Mouse (Mus musculus) ES-Bruce4 (cell line): ENCODE results near the gene Clk1. TPM values are rescaled to one million over a fixed set of nuclear protein-coding genes. Genes with fewer than 3 reads are reported as not detected.

ENCODE experiments used
- H3K27ac ChIP-seq: 2 replicates; pipeline ENCODE4 v1.5.1; 2012; ENCODE audit warnings: low read length, inconsistent platforms; ENCODE audit not compliant: insufficient read depth
- H3K27me3 ChIP-seq: 2 replicates; pipeline ENCODE4 v1.6.1; 2012; ENCODE audit warnings: mild to moderate bottlenecking, low read length, inconsistent platforms; ENCODE audit not compliant: control insufficient read depth, poor library complexity, insufficient read depth, severe bottlenecking
- H3K36me3 ChIP-seq: 2 replicates; pipeline ENCODE4 v1.6.1; 2012; ENCODE audit warnings: inconsistent platforms, mild to moderate bottlenecking, low read length, moderate library complexity; ENCODE audit not compliant: control insufficient read depth, poor library complexity, insufficient read depth, severe bottlenecking
- H3K4me1 ChIP-seq: one replicate; pipeline ENCODE4 v1.8.1; 2011; ENCODE audit warnings: low read length; ENCODE audit not compliant: control insufficient read depth, insufficient read depth
- H3K4me3 ChIP-seq: 2 replicates; pipeline ENCODE4 v1.5.1; 2011; ENCODE audit warnings: low read depth, mild to moderate bottlenecking, low read length
- H3K9ac ChIP-seq: 2 replicates; pipeline ENCODE4 v1.6.1; 2012; ENCODE audit warnings: low read depth, mild to moderate bottlenecking, inconsistent platforms; ENCODE audit not compliant: poor library complexity, severe bottlenecking
- H3K9me3 ChIP-seq: replicated peaks from 2 replicates; pipeline ENCODE4 v1.6.1; 2012; ENCODE audit warnings: mild to moderate bottlenecking, low read length, inconsistent platforms; ENCODE audit not compliant: control insufficient read depth, poor library complexity, insufficient read depth, severe bottlenecking
- CTCF ChIP-seq: IDR thresholded peaks from one replicate; pipeline ENCODE4 v1.8.1; 2011; ENCODE audit warnings: low read depth, low read length
- EP300 ChIP-seq: IDR thresholded peaks from 2 replicates; pipeline ENCODE4 v1.6.1; 2011; ENCODE audit warnings: low read depth, low read length; ENCODE audit not compliant: insufficient read depth
- POLR2A ChIP-seq: IDR thresholded peaks from one replicate; pipeline ENCODE4 v1.8.1; 2011; ENCODE audit warnings: low read length; ENCODE audit not compliant: insufficient read depth
- polyA plus RNA-seq: library from polyadenylated mRNA; stranded (reverse); fragments of >200 nt; gene quantifications from 2 replicates; pipeline ENCODE4 v1.2.4, GENCODE M21; 2011; ENCODE audit warnings: low read depth; ENCODE audit not compliant: missing spikeins, insufficient read depth, insufficient read length

Gene Clk1
- polyA plus RNA-seq, 1 experiment = 216 TPM

DNA sequence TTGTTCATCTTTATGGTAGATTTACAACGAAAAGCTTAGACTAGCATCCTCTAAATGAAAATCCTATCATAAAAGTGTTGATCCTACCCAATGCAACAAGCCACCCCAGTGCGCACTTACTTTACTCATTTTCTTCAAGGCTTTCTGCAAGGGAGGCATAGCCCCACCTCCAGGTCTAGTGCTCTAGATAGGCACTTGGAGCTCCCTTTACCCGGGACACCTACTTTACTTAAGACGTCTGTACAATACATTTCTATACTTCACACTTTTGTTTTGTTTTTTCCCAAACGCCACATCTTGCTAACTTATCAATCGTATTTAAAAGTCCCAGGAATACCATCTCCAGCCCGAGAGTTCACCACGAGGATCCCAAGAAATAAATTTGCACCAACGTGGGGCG lies 20.8 kb upstream of the Clk1 start:
- no peaks in the 10 kb centered on the region for H3K4me1 ChIP-seq
- no peak for TF ChIP-seq CTCF
- TF ChIP-seq EP300 = no peak
- TF ChIP-seq POLR2A = no peak
- H3K27ac ChIP-seq = peak overlapping the region; percentile 66; the same call in 1 of the 2 replicates
- no peaks in the 10 kb centered on the region for H3K27me3 ChIP-seq
- peaks cover 12% of the 10 kb centered on the region for H3K36me3 ChIP-seq
- peak overlapping the region; percentile 66 for H3K9ac ChIP-seq
- peak overlapping the region; percentile 95 for H3K4me3 ChIP-seq
- no peaks in the 10 kb centered on the region for H3K9me3 ChIP-seq

DNA sequence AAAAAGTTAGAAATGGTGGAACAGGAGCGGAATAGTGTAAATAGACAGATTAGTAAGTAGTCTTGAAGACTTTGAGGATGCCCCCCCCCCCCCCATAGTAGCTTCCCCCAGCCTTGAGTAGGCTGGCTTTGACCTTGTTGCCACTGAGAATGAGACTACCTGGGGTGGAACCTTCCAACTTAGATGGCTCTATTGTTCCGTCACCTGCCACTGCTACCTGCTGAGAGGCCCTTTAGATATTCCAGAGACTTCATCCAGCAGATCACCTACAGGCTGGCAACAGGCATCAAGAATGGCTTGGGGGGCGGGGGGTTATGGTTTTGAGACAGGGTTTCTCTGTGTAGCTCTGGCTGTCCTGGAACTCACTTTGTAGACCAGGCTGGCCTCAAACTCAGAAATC lies 685 bp upstream of the Clk1 start:
- peak; percentile 80 for TF ChIP-seq EP300
- TF ChIP-seq POLR2A = no peak
- TF ChIP-seq CTCF = no peak
- Histone ChIP-seq H3K27ac (peak overlapping the region; percentile 85; the same call in 1 of the 2 replicates), H3K27me3 (no peaks in the 10 kb centered on the region), H3K4me3 (no peak overlapping the region), H3K9ac (peak overlapping the region; percentile 89; the same call in 1 of the 2 replicates), H3K9me3 (no peaks in the 10 kb centered on the region), H3K36me3 (peaks cover 20% of the 10 kb centered on the region), H3K4me1 (no peaks in the 10 kb centered on the region)

DNA sequence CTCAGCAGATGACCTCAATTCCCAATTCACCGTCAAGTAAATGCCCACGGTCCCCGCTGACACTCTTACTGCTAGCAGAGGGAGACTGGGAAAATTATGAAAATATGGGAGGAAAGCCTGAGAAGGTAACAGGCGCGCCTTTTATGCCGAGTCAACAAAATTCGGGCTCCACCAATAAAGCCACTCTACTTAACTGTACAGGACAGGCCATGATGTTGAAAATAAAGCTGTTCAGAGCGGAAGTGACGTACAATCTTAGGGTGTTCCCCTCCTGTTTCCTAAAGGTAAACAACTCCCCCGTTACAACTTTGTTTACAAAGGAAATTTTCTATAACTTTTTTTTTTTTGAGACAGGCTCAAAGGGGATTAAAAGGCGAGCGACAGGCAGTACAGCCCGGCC lies 987 bp downstream of the Clk1 start:
- Histone ChIP-seq H3K4me3 (peak overlapping the region; percentile 80), H3K27ac (peak overlapping the region; percentile 45), H3K9ac (peak overlapping the region; percentile 89), H3K4me1 (no peaks in the 10 kb centered on the region), H3K9me3 (no peaks in the 10 kb centered on the region), H3K27me3 (no peaks in the 10 kb centered on the region), H3K36me3 (peaks cover 36% of the 10 kb centered on the region)
- no peak for TF ChIP-seq CTCF
- no peak for TF ChIP-seq EP300
- no peak for TF ChIP-seq POLR2A

DNA sequence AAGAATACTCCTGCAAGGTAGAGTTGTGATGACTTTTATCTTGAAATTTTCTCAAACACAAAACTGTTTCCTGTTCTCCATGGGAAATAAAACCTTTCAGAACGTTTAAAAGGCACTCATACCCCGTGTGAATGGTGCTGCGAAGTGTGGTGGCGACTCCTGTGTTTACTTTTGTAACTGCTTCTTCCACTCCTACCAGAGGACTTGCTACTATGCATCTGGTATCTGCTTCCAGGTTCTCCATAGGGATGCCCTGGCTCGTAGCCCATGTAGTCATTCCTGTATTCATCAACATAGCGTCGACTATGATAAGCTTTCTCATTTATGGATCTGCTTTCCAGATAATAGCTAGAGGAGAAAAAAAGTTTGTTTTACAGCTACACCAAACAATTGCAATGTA lies 2.9 kb downstream of the Clk1 start:
- no peaks in the 10 kb centered on the region for H3K9me3 ChIP-seq
- H3K36me3 ChIP-seq = peaks cover 54% of the 10 kb centered on the region
- no peaks in the 10 kb centered on the region for H3K4me1 ChIP-seq
- H3K4me3 ChIP-seq = no peak overlapping the region
- H3K9ac ChIP-seq = no peak overlapping the region
- TF ChIP-seq POLR2A (no peak), EP300 (no peak), CTCF (no peak)
- H3K27me3 ChIP-seq = no peaks in the 10 kb centered on the region
- H3K27ac ChIP-seq = no peak overlapping the region

DNA sequence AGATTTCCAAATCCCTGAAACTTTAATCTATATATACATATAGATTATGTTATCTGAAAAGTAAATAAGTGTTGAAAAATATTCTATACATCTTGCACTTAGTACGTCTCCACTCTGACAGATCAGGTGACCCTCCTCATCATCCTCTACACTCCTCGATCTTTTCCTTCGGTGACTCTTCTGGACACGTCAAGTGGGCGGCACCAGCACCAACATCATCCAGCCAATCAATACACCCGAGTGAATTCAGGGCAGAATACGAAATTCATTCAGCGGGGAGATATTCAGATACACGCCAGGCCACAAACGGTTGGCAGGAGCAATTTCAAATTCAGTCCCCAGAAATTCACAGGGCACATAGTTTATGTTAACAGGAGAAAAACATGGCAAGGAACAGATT lies 3.8 kb downstream of the Clk1 start:
- Histone ChIP-seq H3K4me3 (no peak overlapping the region), H3K27me3 (no peaks in the 10 kb centered on the region), H3K9ac (no peak overlapping the region), H3K36me3 (peaks cover 62% of the 10 kb centered on the region), H3K4me1 (no peaks in the 10 kb centered on the region), H3K27ac (no peak overlapping the region), H3K9me3 (no peaks in the 10 kb centered on the region)
- no peak for TF ChIP-seq EP300
- TF ChIP-seq POLR2A = no peak
- no peak for TF ChIP-seq CTCF

DNA sequence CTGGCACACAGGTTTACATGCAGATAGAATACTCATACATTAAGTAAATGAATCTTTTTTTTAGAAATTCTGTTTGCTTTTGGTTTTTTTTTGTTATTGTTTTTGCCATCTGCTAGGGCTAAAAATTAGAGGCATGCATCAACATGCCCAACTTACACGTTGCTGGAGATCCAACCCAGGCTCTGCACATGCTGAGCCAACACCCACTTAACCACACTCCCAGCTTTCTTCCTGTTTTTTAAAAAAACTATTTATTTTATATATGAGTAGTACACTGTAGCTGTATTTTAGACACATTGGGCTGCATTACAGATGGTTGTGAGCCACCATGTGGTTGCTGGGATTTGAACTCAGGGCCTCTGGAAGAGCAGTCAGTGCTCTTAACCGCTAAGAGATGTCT lies 7.8 kb downstream of the Clk1 start:
- no peaks in the 10 kb centered on the region for H3K4me1 ChIP-seq
- no peaks in the 10 kb centered on the region for H3K9me3 ChIP-seq
- no peaks in the 10 kb centered on the region for H3K27me3 ChIP-seq
- no peak for TF ChIP-seq EP300
- no peak for TF ChIP-seq CTCF
- no peak for TF ChIP-seq POLR2A
- H3K4me3 ChIP-seq = no peak overlapping the region
- no peak overlapping the region for H3K9ac ChIP-seq
- peaks cover 90% of the 10 kb centered on the region for H3K36me3 ChIP-seq
- no peak overlapping the region for H3K27ac ChIP-seq
